Mouse (Mus musculus) liver, postnatal 0 days (tissue): ENCODE results near the gene Ptpra.

Experiments
- CTCF ChIP-seq: sonication (generic); IDR thresholded peaks from 2 replicates; pipeline ENCODE4 v1.5.1; 2016; ENCODE audit warnings: antibody characterized with exemption, low read depth
- EP300 ChIP-seq: IDR thresholded peaks from 2 replicates; pipeline ENCODE4 v1.6.1; 2016; ENCODE audit warnings: antibody characterized with exemption, low read depth, mild to moderate bottlenecking

GRCm38 (mm10) chr2:130461287-130462071, 11.4 kb downstream of the Ptpra start:
- TF ChIP-seq CTCF = no peak
- TF ChIP-seq EP300 = no peak
